Mouse (Mus musculus) MEL-GATA-1-ER (cell line): ENCODE data around the gene Plcb1.
"Not testable (repeated sequence)": the region's sequence is repeated elsewhere in the genome, so short reads cannot be mapped to it uniquely, and the experiment has no call there.

Source experiments
- DNase-seq: peaks from one replicate; pipeline ENCODE4 v3.0.0-alpha.2; 2012; ENCODE audit warnings: low read depth; ENCODE audit errors: extremely low read depth

Plcb1 gene

DNA sequence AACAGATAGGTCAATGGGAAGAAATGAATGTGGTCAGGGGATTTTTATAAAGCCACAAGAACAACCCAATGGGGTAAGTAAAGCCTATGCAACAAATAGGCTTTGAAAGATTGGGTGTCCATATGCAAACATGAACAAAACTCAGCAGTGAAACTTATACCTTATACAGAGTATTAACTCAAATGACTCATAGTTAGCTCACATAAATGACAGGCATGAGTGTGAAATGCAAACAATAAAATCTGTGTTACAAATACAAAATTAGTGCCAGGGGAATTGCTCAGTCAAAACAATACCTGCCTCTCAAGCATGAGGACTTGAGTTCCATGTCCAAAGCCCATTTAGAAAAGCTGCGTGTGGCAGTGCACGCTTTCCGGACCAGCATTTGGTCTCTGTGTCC is 182.5 kb downstream of the Plcb1 start:
- no peak for DNase-seq

DNA sequence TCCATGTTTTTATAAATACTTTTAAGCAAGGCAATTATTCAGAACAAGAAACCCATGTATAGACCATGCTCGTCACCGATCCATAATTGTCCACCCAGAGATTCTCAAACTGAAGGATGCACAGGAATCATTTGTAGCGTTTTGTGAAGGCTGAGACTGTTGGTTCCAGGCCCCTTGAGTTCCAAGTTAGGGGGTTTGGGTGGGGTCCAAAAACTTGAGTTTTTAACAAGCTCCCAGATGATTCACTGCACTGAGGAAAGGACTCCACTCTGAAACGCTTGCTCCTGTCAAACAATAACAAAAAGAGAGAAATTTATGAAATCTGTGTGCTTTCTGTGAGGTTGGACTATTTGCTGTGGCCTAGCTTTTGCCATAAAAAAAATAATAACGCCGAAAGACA is 186.5 kb downstream of the Plcb1 start:
- no peak for DNase-seq

DNA sequence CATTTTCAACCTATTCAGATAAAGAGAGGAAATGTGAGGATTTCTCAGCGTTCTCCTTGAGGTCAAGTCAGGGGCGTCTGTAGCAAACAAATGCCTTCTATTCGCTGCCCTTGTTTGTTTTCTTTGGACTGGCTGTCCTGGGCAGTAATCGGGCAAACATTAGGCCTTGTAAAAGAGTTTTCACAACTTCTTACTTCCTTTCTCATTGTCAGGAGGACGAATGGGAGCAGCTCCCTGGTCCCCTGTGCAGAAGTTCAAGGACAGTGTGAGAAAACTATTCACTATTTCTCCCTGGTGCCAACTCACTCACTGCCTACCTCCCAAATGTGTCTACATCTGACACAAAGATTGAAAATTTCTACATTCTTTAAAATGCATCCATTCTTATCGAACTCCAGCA is 188.8 kb downstream of the Plcb1 start:
- DNase-seq: no peak

DNA sequence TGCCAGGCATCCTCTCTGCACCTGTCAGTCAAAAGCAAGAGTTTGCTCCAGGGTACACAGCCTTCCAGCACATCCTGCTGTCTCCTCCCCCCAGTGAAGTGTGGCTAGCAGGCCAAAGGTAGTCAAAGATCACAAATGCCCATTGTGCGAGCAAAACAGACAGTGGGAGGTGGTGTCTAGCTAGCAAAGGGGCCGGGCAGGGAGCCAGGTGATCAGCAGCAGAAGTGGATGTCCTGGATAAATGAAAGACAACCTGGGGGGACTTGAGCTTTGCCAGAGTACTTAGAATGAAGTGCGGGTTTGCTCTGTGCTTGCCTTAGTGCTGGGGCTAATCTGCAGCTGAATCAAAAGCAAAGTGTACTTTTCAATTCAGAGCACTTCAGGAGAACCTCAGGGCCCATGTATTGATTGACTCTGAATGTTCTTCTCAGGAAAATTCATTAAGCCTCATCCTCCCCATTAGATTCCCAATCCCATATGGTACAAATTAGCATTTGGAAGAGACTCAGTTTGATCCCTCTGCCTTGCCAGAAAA is 191.0 kb downstream of the Plcb1 start:
- no peak for DNase-seq

DNA sequence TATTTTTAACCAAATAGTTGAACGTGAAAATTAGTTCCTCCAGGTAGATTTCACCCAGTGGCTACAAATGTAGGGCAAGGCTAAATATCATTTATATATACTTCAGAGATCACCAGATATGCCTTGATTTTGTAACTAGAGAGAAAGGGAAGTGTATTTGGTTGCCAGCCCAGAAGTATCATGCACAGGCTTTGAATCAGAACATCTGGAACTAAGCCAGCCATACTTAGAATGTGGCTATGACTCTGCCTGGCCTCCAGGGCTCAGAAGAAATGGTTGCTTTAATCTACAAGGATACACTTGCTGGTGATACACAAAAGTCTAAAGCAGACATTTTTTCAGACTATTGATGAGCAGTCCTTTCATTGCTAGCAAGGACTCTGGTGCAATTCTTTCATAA is 191.8 kb downstream of the Plcb1 start:
- no peak for DNase-seq

DNA sequence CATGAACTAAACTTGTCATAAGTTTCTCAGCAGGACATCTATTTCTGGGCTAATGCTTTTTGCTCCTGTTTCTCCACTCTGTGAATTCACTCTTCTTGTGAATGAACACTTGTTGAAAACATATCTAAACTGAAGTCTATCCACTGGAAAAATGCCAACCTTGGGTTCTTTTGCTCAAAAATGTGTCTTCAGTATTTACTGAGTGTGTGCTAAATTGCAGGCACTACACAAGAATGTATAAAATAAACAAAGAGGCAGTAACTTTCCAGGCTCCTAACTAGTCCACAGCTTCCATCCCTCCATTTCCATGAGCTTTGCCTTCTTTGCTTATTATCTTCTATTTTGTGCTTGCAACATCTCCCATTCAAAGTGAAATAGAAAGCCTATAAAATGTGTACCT is 195.5 kb downstream of the Plcb1 start:
- DNase-seq: no peak

DNA sequence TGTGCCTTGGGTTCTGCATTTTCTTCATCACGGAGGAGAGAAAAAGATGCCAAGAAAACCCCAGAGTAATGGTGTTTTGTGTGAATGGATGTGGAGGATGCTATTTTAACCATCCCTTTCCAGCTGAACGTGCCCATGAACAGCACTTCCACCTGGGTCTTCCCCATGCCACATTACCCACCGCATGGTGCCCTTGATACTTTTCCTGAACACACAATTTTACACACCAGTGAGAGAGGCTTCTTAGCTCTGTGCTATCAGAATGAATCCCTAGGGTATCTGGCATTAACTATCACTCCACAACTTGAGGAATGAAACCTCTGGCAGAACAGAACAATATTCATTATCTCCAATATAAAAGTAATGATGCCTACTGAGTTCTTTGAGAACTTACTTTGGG is 199.0 kb downstream of the Plcb1 start:
- DNase-seq: no peak

DNA sequence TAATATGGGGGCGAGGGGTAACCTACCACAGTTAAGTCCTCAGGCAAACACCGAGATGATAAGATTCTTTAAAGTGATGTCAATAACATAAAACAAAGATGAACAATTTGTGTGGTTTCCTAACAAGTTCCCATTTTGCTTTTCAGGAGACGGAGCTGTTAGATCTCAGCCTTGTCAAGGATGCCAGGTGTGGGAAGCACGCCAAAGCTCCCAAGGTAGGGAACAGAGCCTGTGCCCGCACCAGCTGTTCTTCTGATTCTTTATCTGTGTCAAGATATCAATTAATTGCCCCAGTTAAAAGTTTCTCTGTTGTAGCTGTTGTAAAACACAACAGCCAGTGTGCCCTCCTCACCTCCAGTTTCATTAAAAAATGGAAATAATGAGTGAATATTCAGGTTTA is 202.1 kb downstream of the Plcb1 start:
- no peak for DNase-seq

DNA sequence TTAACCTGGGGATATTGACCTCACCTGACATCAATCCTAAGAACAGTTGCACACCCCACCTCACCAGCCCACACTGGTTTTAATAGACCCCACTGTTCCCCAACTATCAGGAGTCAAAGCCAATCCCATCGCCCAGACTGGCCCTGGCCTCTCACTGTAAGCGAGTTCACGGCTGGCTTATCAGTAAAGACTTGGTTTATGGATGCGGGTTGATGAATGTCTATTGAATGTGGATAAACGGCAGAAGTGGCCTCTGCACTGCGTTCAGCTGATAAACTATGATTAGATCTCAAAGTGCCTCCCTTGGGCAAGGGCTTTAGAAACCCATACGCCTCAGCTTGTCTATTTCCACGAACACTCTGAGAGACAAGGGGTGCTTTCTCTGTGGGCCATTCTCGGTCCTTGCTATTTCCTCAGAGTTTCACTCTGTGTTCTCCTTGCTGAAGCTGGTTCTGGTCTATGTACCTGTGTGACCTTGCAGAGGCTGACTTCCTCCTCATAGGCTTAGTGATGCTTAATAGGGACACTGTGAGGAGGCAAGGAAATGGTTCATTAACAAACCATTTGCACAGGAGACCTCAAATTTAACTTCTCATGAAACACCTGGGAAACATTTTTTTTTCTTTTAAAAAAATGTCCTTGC is 203.9 kb downstream of the Plcb1 start:
- no peak for DNase-seq

DNA sequence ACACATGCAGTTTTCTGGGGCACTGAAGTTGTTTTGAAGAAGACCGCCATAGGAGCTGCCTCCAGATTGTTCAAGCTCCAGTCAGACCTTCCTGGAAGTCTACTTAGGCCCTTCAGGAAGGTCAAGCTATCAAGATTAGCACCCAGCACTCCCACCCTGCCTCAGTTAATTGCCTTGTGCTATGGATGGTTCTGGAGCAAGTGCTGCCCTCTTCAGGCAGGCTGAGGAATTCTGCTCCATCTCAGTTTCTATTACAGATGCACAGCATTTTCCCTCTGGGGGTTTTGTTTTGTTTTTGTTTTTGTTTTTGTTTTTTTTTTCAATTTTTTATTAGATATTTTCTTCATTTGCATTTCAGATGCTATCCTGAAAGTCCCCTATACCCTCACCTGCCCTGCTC is 221.3 kb downstream of the Plcb1 start:
- DNase-seq: no peak

DNA sequence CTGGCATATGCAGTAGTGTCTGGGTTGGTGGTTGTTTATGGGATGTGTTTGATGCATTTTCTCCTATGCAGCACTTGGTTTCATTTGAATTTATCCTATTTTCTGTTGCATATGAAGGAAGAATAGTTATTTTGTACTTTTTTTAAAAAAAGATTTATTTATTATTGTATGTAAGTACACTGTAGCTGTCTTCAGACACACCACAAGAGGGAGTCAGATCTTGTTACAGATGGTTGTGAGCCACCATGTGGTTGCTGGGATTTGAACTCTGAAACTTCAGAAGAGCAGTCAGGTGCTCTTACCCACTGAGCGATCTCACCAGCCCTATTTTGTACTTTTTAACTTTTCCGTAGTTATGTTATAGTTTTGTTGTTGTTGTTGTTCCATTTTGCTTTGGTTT is 222.0 kb downstream of the Plcb1 start:
- not testable (repeated sequence) for DNase-seq

DNA sequence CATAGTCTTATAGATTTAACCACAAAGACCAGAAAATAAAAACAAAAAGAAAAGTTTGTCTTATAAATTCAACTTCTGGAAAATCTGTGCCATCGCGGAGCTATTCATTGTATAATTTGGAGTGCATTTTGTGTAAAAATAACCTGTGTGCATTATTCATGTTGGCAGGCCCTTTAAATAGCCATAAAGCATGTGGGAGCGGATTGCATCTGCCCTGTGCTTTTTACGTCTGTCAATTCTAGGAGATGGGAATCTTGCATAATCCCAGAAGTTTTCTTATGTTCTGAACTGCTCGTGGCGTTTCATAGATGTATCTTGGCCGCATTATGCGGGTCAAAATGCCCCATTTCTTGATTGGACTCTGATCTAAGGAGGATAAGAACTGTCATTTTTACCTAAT is 224.5 kb downstream of the Plcb1 start:
- DNase-seq: no peak

DNA sequence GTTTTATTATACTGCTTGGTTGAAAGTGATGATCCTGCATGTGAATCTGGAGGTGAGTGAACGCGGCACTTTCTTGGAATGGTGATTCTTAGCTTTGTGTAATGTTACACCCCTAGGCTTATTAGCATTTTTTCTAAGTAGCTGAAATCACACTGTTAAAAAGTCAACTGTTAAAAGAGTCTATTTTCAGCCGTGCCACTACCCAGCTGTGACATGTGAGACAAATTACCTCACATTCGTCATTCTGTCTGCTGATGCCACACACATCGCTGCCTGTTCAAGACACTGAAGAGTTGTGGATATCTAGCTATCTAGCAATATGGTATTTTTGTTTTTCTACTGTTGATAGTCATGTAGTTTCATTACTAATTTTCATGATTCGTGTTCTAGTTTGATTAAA is 229.6 kb downstream of the Plcb1 start:
- DNase-seq: no peak

DNA sequence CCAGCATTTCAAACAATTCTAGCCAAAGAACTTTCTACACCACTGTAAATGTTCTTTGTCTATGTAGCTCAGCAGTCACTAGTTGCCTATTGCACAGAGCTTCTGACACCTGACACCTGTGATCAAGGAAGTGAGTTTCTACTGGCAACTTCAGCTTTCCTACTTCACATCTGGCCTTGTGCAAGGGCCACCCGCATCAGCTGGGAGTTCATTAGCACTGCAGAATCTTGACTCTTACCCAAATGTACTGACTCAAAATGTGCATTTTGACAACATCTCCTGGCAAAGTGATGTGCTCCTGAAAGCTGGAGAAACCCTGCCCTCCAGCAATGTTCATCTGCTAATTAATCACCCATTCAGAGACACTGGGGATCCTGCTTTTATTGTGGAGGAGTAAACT is 232.4 kb downstream of the Plcb1 start:
- DNase-seq: no peak

DNA sequence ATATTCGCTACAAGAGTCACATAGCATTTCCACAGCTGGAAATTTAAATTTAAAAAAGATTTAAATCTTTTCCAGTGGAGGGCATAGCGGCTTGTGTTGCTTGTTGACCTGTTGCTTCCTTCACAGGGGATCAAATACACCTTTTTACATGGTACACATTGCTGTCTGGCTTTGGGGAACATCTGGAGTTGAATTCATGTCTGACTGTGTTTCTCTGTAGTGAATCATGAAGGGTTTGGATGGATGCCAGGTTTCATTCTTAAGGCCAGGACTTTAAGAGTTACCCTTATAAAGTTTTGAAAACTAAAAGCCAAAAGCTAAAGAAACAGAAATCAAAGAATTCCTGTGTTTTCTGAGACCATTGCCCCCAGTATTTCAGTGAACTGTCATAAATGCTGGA is 232.8 kb downstream of the Plcb1 start:
- no peak for DNase-seq

DNA sequence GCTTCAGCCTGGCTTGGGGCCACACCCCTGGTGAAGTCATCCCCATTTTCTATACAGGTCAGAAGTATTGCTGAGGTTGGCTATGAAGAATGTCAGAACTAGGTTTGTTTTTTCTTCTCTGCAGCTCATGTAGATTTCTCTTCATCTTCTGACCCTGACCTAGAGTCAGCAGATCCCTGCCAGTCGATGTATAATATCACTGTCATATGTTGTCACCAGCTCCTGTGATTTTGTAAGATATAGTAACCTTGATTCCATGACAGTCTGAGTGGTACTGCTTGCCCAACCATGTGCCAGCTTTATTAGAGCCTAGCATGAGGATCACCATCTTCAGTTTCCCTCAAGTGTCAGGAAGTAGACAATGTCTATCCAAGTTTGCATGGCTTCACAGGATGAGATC is 233.7 kb downstream of the Plcb1 start:
- DNase-seq: no peak

DNA sequence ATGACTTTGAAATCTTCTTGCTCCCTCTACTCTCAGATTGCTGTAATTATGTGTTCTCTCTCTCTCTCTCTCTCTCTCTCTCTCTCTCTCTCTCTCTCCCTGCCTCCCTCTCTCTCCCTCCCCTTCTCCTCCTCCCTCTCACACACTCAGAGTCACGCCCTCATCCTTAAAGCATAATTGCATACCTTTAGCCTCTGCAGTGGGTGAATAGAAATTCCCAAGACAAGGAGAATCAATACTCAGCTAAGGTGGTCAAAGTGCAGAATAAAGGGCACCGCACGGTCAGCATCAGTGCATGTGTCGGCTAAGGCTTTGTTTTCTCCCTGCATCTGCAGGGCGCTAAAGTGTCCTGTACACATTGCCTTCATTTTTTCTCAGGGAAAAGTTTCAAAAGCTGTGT is 243.4 kb downstream of the Plcb1 start:
- DNase-seq: no peak

DNA sequence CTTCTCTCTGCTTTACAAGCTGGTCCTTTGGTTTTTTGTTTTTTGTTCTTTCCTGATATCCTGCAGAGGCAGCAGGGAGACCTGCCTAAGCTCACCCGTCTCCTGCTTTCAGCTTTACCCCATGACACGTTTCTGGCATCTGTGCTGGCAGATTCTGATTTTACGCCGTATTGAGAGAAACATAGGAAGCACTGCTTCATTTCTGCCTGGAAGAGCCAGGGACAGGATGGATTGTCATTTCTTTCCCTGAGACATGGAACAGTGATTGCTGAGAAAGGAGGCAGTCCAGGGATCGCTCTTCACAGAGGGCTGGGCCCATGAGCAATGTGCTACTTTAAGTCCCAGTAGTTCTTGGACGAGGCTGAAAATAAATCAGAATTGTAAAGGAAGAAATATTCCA is 243.8 kb downstream of the Plcb1 start:
- no peak for DNase-seq

DNA sequence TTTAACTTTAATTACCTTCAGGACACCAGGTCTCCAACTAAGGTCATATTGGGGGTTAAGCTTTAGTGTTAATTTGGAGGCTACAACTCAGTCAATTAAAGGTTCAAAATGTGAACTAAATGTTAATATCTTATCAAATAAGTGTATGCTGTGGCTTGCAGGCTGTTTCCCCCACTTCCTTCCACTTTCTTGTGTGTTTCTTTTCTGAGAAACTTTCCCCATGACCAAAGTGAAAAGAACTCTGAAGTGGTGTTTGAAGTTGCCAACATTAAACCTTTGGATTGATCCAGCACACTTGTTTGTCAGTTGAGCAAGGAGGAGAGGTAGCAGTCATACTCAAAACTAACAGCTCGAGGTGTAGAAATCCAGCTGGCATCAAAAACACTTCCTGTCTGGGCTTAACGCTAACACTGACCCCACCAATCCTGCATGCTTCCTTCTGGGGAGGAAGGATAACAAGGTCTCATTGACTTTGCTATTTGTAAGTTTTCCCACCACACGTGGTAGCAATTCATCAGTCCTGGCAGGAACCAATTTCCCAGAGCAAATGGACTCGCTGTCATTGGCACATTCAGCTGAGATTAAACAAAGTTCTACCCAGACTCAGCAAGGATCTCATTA is 249.9 kb downstream of the Plcb1 start:
- DNase-seq: no peak

DNA sequence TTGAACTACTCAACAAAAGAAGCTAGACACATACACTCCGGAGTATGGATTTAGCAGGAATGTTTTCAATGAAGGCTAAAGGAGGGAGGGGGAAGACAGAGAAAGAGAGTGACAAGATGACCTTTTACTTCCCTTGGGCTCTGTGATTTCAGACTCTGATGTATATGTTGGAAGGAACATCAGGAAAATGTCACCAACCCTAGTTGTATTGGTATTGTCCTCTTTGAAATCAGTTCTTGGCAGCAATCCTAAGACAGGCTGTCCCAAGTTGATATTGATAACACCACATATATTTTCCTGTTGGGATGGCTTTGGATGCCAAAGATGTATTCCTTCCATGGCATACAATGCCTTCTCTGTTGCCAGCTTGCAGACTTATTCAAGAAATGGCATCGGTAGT is 262.9 kb downstream of the Plcb1 start:
- DNase-seq: no peak

DNA sequence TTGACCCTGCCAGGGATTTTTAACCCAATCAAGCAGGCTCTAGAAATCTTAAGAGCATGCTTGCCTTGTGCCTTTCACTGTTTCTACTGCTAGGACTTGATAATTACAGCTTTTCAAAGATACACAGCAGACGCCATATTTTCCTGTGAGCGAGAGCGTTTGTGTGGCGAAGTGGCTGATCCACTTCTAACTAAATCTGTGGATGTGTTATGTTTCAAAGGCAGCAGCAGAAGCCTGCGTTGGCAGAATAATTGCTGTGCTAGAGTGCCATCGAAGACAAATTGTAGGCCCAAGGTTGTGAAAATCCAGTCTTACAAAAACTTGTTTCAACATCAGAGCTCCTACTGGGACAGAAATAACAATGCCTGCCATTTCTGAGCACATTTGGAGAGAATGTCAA is 263.4 kb downstream of the Plcb1 start:
- no peak for DNase-seq

DNA sequence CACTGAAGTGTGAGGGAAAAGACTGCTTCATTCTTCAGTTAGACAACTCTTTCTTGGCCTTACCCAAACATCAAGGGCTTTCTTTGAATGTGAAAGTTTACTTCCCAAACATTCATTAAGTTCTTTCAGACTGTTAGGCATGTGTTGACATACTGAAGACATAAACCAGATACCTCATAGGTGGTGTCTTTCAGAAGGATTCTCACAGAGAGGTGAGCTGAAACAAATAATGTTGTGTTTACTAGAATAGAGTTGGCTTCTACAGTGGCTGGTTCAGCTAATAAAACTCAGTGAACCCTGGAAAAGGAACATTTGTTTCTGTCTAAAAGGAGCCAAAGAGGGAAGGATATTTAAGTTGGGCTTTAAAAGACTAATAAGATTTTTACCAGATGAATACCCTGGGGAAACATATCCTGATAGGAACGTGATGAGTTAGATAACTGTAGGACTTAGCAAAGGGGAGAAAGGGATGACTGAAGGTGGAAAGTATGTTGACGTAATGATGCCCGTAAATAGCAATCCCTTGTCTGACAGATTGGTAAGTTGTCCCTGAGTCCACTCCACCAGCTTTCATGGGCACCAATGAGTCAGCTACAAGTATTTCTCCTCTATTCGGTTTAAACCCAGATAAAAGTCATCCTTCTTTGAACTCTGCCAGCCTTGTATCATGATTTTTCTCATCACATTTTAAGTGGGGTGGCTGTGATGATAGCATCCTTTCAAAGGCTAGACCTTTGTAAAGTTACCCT is 265.8 kb downstream of the Plcb1 start:
- DNase-seq: no peak

DNA sequence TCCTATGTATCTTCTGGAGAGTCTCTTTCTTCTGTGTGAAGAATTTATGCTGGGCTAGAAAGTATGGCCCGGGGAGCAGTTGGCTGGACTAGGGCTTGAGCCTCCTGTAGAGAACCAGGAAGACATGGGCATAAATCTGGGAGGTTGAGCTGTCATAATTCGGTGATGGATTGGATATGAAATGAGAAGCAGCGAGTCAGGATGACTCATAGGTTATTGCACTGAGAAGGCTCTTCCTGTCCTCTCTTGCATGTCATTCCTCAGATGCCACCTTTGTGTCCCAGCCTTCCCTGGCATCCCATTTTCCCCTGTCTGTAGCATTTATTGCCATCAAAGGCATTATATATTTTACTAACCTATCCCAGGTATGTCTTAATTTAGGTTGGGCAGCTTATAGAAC is 267.5 kb downstream of the Plcb1 start:
- no peak for DNase-seq
